Mouse (Mus musculus) intestine, embryonic 15.5 days (tissue): Measurements from ENCODE around the gene S100a3. TPM values are rescaled to one million over a fixed set of nuclear protein-coding genes. Genes with fewer than 3 reads are reported as not detected.
A peak's percentile ranks its signal among the peaks of the same experiment; 100 is the strongest.

Experiments used
- ATAC-seq: fragments of 200-750 bp; cut with Nextera tagmentation; 2 replicates; pipeline ENCODE4 v1.8.0; 2017; ENCODE audit warnings: moderate TSS enrichment, moderate library complexity
- H3K27ac ChIP-seq: fragments of 300-500 bp; sonication (generic); 2 replicates; pipeline ENCODE4 v1.5.1; 2015; ENCODE audit warnings: mild to moderate bottlenecking, inconsistent platforms
- H3K27me3 ChIP-seq: fragments of 300-500 bp; sonication (generic); replicated peaks from 2 replicates; pipeline ENCODE4 v1.6.1; 2015; ENCODE audit warnings: inconsistent platforms
- H3K36me3 ChIP-seq: fragments of 300-500 bp; sonication (generic); 2 replicates; pipeline ENCODE4 v1.6.1; 2015; ENCODE audit warnings: inconsistent platforms
- H3K4me1 ChIP-seq: fragments of 300-500 bp; sonication (generic); replicated peaks from 2 replicates; pipeline ENCODE4 v1.6.1; 2015; ENCODE audit warnings: inconsistent platforms
- H3K4me2 ChIP-seq: fragments of 300-500 bp; sonication (generic); replicated peaks from 2 replicates; pipeline ENCODE4 v1.6.1; 2015; ENCODE audit warnings: mild to moderate bottlenecking, inconsistent platforms
- H3K4me3 ChIP-seq: fragments of 300-500 bp; sonication (generic); replicated peaks from 2 replicates; pipeline ENCODE4 v1.5.1; 2015; ENCODE audit warnings: inconsistent platforms
- H3K9ac ChIP-seq: fragments of 300-500 bp; sonication (generic); 2 replicates; pipeline ENCODE4 v1.6.1; 2015; ENCODE audit warnings: inconsistent platforms
- H3K9me3 ChIP-seq: fragments of 300-500 bp; sonication (generic); 2 replicates; pipeline ENCODE4 v1.6.1; 2016; ENCODE audit warnings: inconsistent platforms
- WGBS: fragments of 180-500 bp; shearing (Covaris S2); methylation state at CpG from one replicate; pipeline ENCODE4 v1.1.7; 2015; 5-methylcytosine and 5-hydroxymethylcytosine counted together
- polyA plus RNA-seq: library from polyadenylated mRNA; unstranded; fragments of >200 nt; fragmentation: Nextera tagmentation; extraction: Ambion mirVana; gene quantifications from 2 replicates; pipeline ENCODE4 v1.2.1, GENCODE M21; 2015

Gene S100a3
- polyA plus RNA-seq, 1 experiment from 2014 or later = 0.53 TPM

DNA sequence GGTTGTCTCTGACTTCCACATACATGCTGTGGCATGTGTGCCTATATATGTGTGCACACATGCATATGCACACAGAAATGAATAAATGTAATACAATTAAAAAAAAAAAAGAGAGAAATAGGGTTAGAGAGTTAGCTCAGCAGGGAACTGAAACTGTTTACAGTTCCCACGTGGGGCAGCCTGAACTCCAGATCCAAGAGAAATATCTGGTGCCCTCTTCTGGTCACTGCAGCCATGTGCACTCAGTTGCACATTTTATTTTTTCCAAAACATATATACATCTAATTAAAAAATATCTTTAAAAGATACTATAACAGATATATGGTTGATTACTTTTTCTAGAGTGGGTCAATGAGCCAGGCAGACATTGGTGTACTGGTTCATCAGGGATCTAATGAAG lies 57.2 kb downstream of the S100a3 start:
- Histone ChIP-seq H3K27ac (no peak overlapping the region), H3K36me3 (no peaks in the 10 kb centered on the region), H3K9me3 (no peaks in the 10 kb centered on the region), H3K27me3 (no peaks in the 10 kb centered on the region), H3K9ac (no peak overlapping the region), H3K4me3 (no peak overlapping the region), H3K4me2 (no peak overlapping the region), H3K4me1 (peaks cover 20% of the 10 kb centered on the region)
- no peak for ATAC-seq
- WGBS = 17% methylated on average over 1 of the region's 1 CpGs

DNA sequence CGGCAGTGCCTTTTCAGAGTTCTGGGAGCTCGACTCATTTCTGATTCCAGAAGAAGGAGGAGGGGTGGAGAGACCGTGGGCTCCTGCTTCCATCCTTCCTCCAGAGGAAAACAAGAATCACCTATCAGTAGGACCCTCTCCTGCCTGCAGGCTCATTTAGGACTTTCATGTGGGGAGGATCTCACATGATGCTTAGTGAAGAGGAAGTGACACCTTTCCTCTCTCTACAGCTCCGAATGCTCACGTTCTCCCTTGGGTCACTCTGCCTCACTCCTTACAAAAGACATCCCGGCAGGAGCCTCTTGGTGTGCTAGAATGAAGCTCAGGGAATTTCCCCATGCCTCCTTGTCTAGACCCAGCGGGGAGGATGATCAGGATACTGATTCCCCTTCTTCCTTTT lies 61.2 kb downstream of the S100a3 start:
- H3K4me1 ChIP-seq = peaks cover 19% of the 10 kb centered on the region
- 54% methylated on average over 7 of the region's 7 CpGs for WGBS
- H3K9ac ChIP-seq = no peak overlapping the region
- H3K4me3 ChIP-seq = no peak overlapping the region
- H3K27me3 ChIP-seq = no peaks in the 10 kb centered on the region
- H3K36me3 ChIP-seq = no peaks in the 10 kb centered on the region
- no peak for ATAC-seq
- no peak overlapping the region for H3K27ac ChIP-seq
- H3K9me3 ChIP-seq = no peaks in the 10 kb centered on the region
- H3K4me2 ChIP-seq = no peak overlapping the region

DNA sequence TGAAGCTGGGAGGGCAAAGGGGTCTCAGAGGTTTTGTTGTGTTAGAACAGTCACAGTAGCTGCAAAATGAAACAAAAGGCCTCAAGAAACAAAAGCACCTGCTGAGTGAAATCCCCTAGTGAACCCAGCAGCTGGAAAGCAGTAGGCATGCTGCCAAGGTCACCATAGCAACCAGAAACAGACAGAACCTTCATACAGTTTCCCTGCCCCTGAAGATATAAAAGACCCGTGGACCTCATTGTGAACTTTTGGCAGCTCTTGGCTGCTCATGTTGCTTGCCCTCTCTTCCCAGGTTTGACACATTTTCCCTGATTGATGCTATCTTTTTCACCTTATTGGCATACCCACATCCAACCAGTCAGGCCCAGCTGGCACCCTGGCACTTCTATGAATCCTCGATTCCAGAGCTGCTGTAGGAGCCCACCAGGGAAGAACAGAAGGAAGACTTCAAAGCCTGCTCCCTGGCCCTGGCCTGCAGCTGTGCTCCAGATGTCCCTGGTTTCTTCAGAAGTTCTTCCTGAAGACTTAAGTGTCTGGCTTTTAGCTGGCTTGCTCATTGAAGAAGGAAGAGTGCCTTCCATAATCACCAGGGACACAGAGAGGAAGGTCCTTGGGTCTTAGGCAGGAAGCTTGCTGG lies 63.2 kb downstream of the S100a3 start:
- H3K4me3 ChIP-seq = no peak overlapping the region
- no peaks in the 10 kb centered on the region for H3K9me3 ChIP-seq
- H3K27me3 ChIP-seq = no peaks in the 10 kb centered on the region
- no peaks in the 10 kb centered on the region for H3K36me3 ChIP-seq
- no peak overlapping the region for H3K4me2 ChIP-seq
- H3K4me1 ChIP-seq = peaks cover 19% of the 10 kb centered on the region
- H3K9ac ChIP-seq = no peak overlapping the region
- peak; percentile 29; the same call in 1 of the 2 replicates for ATAC-seq
- 14% methylated on average over 2 of the region's 2 CpGs for WGBS
- H3K27ac ChIP-seq = 0 out of 2 replicates have a peak overlapping the region, but pooled peaks have one; percentile 27

DNA sequence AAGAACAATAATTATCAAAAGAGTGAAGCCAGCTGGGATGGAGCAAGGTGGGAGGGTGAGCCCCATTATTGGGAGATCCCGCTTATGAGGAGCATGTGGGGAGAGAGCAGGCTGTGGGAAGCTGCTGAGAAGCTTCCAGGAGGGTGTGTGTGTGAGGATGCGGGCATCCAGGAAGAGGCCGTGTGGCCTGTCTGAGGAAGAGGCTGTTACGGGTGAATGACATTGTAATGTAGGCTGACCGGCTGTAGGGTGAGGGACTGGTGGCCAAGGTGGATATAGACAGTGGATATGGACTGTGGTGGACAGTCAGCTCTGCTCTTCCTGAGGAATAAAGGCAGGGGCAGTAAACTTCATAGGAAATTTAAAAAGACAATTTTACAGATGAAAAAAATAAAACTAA lies 65.1 kb downstream of the S100a3 start:
- no peak overlapping the region; the same call in 1 of the 2 replicates for H3K4me2 ChIP-seq
- no peaks in the 10 kb centered on the region for H3K9me3 ChIP-seq
- 87% methylated on average over 5 of the region's 5 CpGs for WGBS
- H3K36me3 ChIP-seq = no peaks in the 10 kb centered on the region
- H3K9ac ChIP-seq = no peak overlapping the region
- ATAC-seq = no peak
- H3K27me3 ChIP-seq = no peaks in the 10 kb centered on the region
- H3K4me3 ChIP-seq = no peak overlapping the region
- H3K4me1 ChIP-seq = peaks cover 19% of the 10 kb centered on the region
- H3K27ac ChIP-seq = peak overlapping the region; percentile 88

DNA sequence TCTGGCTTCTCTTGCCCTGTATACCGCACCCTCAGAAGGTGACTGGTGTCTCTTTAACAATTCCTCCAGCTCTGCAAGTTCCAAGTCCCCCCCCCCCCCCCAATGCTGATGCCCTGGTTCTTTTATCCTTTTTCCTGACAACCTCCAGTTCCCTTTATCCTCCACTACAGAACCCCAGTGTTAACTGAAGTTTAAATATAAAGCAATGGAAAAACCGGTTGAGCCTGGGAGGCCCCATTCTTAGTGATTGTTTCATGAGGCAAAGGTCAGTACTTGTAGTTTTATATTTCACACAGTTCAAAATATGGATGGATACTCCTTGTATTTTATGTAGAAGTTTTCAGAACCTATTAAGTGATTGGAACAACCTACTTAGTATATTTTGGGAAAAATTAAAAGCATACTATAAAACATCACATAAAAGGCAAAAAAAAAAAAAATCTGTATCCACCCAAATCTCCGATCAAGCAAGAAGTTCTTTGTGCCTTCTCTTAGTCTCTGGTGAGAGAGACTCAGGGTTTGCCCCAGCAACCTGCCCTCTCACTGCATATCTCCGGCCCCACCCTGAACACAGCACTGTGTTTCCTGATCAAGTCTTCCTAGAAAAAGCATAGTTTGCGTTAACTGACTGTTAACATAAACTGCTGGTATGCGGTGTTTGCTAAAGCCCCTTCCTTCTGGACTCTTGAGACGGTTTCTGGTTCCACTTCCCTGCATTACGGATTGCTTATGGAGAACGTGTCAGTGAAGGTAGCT lies 66.1 kb downstream of the S100a3 start:
- H3K4me3 ChIP-seq = no peak overlapping the region
- ATAC-seq = peak; percentile 89
- peak overlapping the region; percentile 88 for H3K27ac ChIP-seq
- 38% methylated on average over 9 of the region's 9 CpGs for WGBS
- H3K9me3 ChIP-seq = no peaks in the 10 kb centered on the region
- H3K36me3 ChIP-seq = no peaks in the 10 kb centered on the region
- no peak overlapping the region for H3K9ac ChIP-seq
- H3K27me3 ChIP-seq = no peaks in the 10 kb centered on the region
- peak overlapping the region; percentile 42 for H3K4me2 ChIP-seq
- H3K4me1 ChIP-seq = peaks cover 19% of the 10 kb centered on the region

- Histone ChIP-seq H3K9ac (no peak overlapping the region), H3K27ac (peak overlapping the region; percentile 82), H3K4me3 (no peak overlapping the region), H3K4me2 (peak overlapping the region; percentile 27), H3K4me1 (peaks cover 19% of the 10 kb centered on the region), H3K36me3 (no peaks in the 10 kb centered on the region), H3K9me3 (no peaks in the 10 kb centered on the region), H3K27me3 (no peaks in the 10 kb centered on the region)
- 89% methylated on average over 5 of the region's 5 CpGs for WGBS
- ATAC-seq = no peak
These were observed 67.0 kb downstream of the S100a3 start for GRCm38 (mm10) chr3:90627366-90627765.

GRCm38 (mm10) chr3:90627807-90628206 lies 67.4 kb downstream of the S100a3 start:
- 48% methylated on average over 4 of the region's 4 CpGs for WGBS
- no peak overlapping the region for H3K4me2 ChIP-seq
- H3K4me1 ChIP-seq = peaks cover 19% of the 10 kb centered on the region
- peak; percentile 64 for ATAC-seq
- no peaks in the 10 kb centered on the region for H3K36me3 ChIP-seq
- H3K4me3 ChIP-seq = no peak overlapping the region
- no peak overlapping the region for H3K9ac ChIP-seq
- H3K27me3 ChIP-seq = no peaks in the 10 kb centered on the region
- no peaks in the 10 kb centered on the region for H3K9me3 ChIP-seq
- H3K27ac ChIP-seq = no peak overlapping the region

DNA sequence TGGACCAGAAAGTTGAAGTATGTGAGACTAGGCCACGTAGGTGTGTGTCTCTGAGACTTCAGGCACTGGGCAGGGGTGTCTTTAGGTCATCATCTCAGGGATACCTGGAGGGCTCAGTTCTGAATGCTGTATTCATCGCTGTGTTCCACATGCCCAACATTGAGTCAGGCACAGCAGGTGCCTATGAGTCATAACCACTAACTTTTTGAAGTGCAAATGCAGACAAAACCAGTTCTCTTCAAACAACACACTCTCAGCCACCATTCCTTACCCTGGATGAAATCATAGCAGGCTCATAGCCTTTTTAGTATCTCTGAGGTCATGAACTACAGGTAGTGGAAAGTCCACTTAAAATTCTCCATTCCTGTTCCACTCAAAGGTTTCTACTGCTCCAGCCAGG lies 68.9 kb downstream of the S100a3 start:
- Histone ChIP-seq H3K9me3 (no peaks in the 10 kb centered on the region), H3K4me2 (no peak overlapping the region), H3K27ac (no peak overlapping the region), H3K4me3 (no peak overlapping the region), H3K4me1 (peaks cover 5% of the 10 kb centered on the region; the same call in 1 of the 2 replicates), H3K9ac (no peak overlapping the region), H3K27me3 (no peaks in the 10 kb centered on the region), H3K36me3 (no peaks in the 10 kb centered on the region)
- ATAC-seq = no peak
- 93% methylated on average over 2 of the region's 2 CpGs for WGBS

GRCm38 (mm10) chr3:90631984-90632383 lies 71.6 kb downstream of the S100a3 start:
- ATAC-seq = no peak
- Histone ChIP-seq H3K9ac (no peak overlapping the region), H3K27me3 (no peaks in the 10 kb centered on the region)

GRCm38 (mm10) chr3:90638511-90639275 lies 78.3 kb downstream of the S100a3 start:
- Histone ChIP-seq H3K27ac (no peak overlapping the region), H3K4me2 (no peak overlapping the region), H3K9me3 (no peaks in the 10 kb centered on the region), H3K9ac (no peak overlapping the region), H3K36me3 (no peaks in the 10 kb centered on the region), H3K4me1 (no peaks in the 10 kb centered on the region), H3K27me3 (no peaks in the 10 kb centered on the region), H3K4me3 (no peak overlapping the region)
- ATAC-seq = no peak
- WGBS = 60% methylated on average over 1 of the region's 1 CpGs

More at GRCm38 (mm10) chr3:90631984-90632383, 71.6 kb downstream of the S100a3 start:
- H3K4me3 ChIP-seq = no peak overlapping the region
- no peak overlapping the region for H3K27ac ChIP-seq
- 83% methylated on average over 2 of the region's 2 CpGs for WGBS
- H3K4me2 ChIP-seq = no peak overlapping the region
- no peaks in the 10 kb centered on the region for H3K9me3 ChIP-seq
- no peaks in the 10 kb centered on the region for H3K36me3 ChIP-seq
- no peaks in the 10 kb centered on the region for H3K4me1 ChIP-seq

DNA sequence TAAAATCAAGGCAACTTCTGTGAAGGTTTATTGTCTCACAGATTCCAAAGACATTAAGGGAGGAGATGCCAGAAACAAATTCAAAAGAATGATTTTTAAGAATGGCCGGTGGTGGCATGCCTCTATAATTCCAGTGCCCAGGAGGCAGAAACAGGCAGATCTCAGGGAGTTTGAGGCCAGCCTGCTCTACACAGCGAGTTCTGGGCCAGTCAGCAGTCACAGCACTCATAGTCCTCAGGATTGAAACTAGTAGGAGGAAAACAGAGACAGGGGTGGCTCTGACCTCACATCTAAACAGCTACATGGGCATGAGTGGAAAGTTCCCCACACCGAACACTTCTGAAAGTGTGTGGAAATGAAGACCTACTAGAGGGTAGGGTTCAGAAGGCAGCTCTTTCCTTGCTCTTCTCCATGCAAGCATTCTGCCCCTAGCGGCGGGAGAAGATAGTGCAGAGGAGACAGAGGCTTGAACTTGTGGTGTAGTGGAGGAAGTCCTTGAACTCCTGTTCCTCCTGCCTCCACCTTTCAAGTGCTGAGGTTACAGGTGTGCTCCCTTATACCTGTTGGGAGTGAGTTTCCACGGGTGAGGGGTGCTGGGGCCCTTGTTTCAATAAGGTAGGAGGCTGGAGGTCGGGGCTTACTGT lies 79.3 kb downstream of the S100a3 start:
- Histone ChIP-seq H3K27me3 (no peaks in the 10 kb centered on the region), H3K4me1 (no peaks in the 10 kb centered on the region), H3K27ac (no peak overlapping the region), H3K9me3 (no peaks in the 10 kb centered on the region), H3K4me3 (no peak overlapping the region), H3K4me2 (no peak overlapping the region), H3K36me3 (no peaks in the 10 kb centered on the region), H3K9ac (no peak overlapping the region)
- 52% methylated on average over 7 of the region's 7 CpGs for WGBS
- no peak for ATAC-seq

DNA sequence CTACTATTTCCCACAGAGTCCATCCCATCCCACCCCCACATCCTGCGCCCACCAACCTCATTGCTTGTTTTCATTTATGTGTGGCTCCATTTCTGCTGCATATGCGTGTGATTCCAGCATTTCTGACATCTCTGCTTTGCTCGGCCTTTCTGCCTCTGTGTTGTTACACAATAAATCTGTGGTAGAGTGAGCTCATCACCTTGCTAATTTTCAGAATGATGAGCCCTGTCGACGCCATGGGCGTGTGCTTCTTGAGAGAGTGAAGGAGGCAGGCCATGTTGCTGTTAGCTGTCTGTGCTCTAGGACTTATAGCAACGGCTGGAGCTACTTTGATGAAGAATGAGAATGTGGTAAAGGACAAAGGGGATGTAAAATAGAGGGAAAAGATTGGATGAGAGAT lies 80.6 kb downstream of the S100a3 start:
- WGBS = 79% methylated on average over 7 of the region's 7 CpGs
- Histone ChIP-seq H3K9me3 (no peaks in the 10 kb centered on the region), H3K27ac (no peak overlapping the region), H3K9ac (no peak overlapping the region), H3K27me3 (no peaks in the 10 kb centered on the region), H3K4me2 (no peak overlapping the region), H3K4me1 (no peaks in the 10 kb centered on the region), H3K4me3 (no peak overlapping the region), H3K36me3 (no peaks in the 10 kb centered on the region)
- no peak for ATAC-seq
